Mouse (Mus musculus): Measurements from ENCODE around the gene Pgls. TPM values are rescaled to one million over a fixed set of nuclear protein-coding genes. Genes with fewer than 3 reads are reported as not detected.

Pgls gene
- polyA plus RNA-seq, 1 experiment from 2014 or later = 205 TPM

- Histone ChIP-seq H3K4me3 (ENCODE audit: low read length) (no peak within 1 kb of the TSS), H3K27me3 (ENCODE audit: control insufficient read depth, insufficient read depth, low read length) (peaks cover 11% of the 10 kb centered on the region), H3K9me3 (replicated peaks; ENCODE audit: control insufficient read depth, low read length) (peaks cover 7% of the 10 kb centered on the region), H3K36me3 (ENCODE audit: control insufficient read depth, insufficient read depth) (0 out of 2 replicates have a peak, but pooled peaks cover 2% of the 10 kb centered on the region), H3K9ac (ENCODE audit: low read length) (no peak within 1 kb of the TSS), H3K4me2 (ENCODE audit: low read depth, low read length) (no peak within 1 kb of the TSS), H3K4me1 (ENCODE audit: control insufficient read depth, insufficient read depth, low read length) (peaks cover 31% of the 10 kb centered on the region), H3K27ac (ENCODE audit: low read length) (no peak within 1 kb of the TSS)
- ATAC-seq (replicated peaks; ENCODE audit: extremely low read depth, insufficient read depth, low FRiP score) = no peak
- WGBS = 69% methylated on average over 3 of the region's 3 CpGs
Measured at GRCm38 (mm10) chr8:71566501-71566900, 25.5 kb upstream of the Pgls start, which contains the start of gene Nxnl1. Nxnl1 (minus strand) TSS chr8:71566601.

- H3K9me3 ChIP-seq (replicated peaks; ENCODE audit: control insufficient read depth, low read length) = peaks cover 7% of the 10 kb centered on the region
- H3K9ac ChIP-seq (ENCODE audit: low read length) = no peak overlapping the region
- no peak overlapping the region for H3K4me2 ChIP-seq (ENCODE audit: low read depth, low read length)
- H3K36me3 ChIP-seq (ENCODE audit: control insufficient read depth, insufficient read depth) = 0 out of 2 replicates have a peak, but pooled peaks cover 2% of the 10 kb centered on the region
- H3K4me1 ChIP-seq (ENCODE audit: control insufficient read depth, insufficient read depth, low read length) = peaks cover 31% of the 10 kb centered on the region
- no peak overlapping the region for H3K27ac ChIP-seq (ENCODE audit: low read length)
- 61% methylated on average over 7 of the region's 7 CpGs for WGBS
- no peak for ATAC-seq (replicated peaks; ENCODE audit: extremely low read depth, insufficient read depth, low FRiP score)
- no peak overlapping the region for H3K4me3 ChIP-seq (ENCODE audit: low read length)
- peaks cover 4% of the 10 kb centered on the region for H3K27me3 ChIP-seq (ENCODE audit: control insufficient read depth, insufficient read depth, low read length)
Measured at GRCm38 (mm10) chr8:71567587-71567986, 24.4 kb upstream of the Pgls start.

GRCm38 (mm10) chr8:71568387-71568937, 23.5 kb upstream of the Pgls start, which contains the start of gene Slc27a1:
Slc27a1 (plus strand) TSS chr8:71568882.
- Histone ChIP-seq H3K4me3 (ENCODE audit: low read length) (peak within 1 kb of the TSS; percentile 62), H3K27ac (ENCODE audit: low read length) (peak within 1 kb of the TSS; percentile 81), H3K4me1 (ENCODE audit: control insufficient read depth, insufficient read depth, low read length) (peaks cover 35% of the 10 kb centered on the region), H3K9ac (ENCODE audit: low read length) (peak within 1 kb of the TSS; percentile 65), H3K4me2 (ENCODE audit: low read depth, low read length) (peak within 1 kb of the TSS; percentile 96), H3K36me3 (ENCODE audit: control insufficient read depth, insufficient read depth) (0 out of 2 replicates have a peak, but pooled peaks cover 2% of the 10 kb centered on the region), H3K27me3 (ENCODE audit: control insufficient read depth, insufficient read depth, low read length) (no peaks in the 10 kb centered on the region), H3K9me3 (replicated peaks; ENCODE audit: control insufficient read depth, low read length) (peaks cover 7% of the 10 kb centered on the region)
- peak; percentile 21 for ATAC-seq (replicated peaks; ENCODE audit: extremely low read depth, insufficient read depth, low FRiP score)
- WGBS = 17% methylated on average over 13 of the region's 13 CpGs

- no peaks in the 10 kb centered on the region for H3K27me3 ChIP-seq (ENCODE audit: control insufficient read depth, insufficient read depth, low read length)
- H3K9ac ChIP-seq (ENCODE audit: low read length) = peak overlapping the region; percentile 65
- peaks cover 6% of the 10 kb centered on the region for H3K9me3 ChIP-seq (replicated peaks; ENCODE audit: control insufficient read depth, low read length)
- H3K4me2 ChIP-seq (ENCODE audit: low read depth, low read length) = peak overlapping the region; percentile 96
- H3K27ac ChIP-seq (ENCODE audit: low read length) = peak overlapping the region; percentile 81
- 0 out of 2 replicates have a peak, but pooled peaks cover 2% of the 10 kb centered on the region for H3K36me3 ChIP-seq (ENCODE audit: control insufficient read depth, insufficient read depth)
- ATAC-seq (replicated peaks; ENCODE audit: extremely low read depth, insufficient read depth, low FRiP score) = no peak
- peak overlapping the region; percentile 62 for H3K4me3 ChIP-seq (ENCODE audit: low read length)
- 34% methylated on average over 6 of the region's 6 CpGs for WGBS
- peaks cover 35% of the 10 kb centered on the region for H3K4me1 ChIP-seq (ENCODE audit: control insufficient read depth, insufficient read depth, low read length)
Measured at GRCm38 (mm10) chr8:71568941-71569340, 23.0 kb upstream of the Pgls start.

GRCm38 (mm10) chr8:71569366-71570290, 22.3 kb upstream of the Pgls start:
- Histone ChIP-seq H3K4me2 (ENCODE audit: low read depth, low read length) (peak overlapping the region; percentile 96), H3K9ac (ENCODE audit: low read length) (peak overlapping the region; percentile 73), H3K36me3 (ENCODE audit: control insufficient read depth, insufficient read depth) (no peaks in the 10 kb centered on the region), H3K9me3 (replicated peaks; ENCODE audit: control insufficient read depth, low read length) (no peaks in the 10 kb centered on the region), H3K4me1 (ENCODE audit: control insufficient read depth, insufficient read depth, low read length) (peaks cover 37% of the 10 kb centered on the region), H3K4me3 (ENCODE audit: low read length) (peak overlapping the region; percentile 62), H3K27ac (ENCODE audit: low read length) (peak overlapping the region; percentile 81), H3K27me3 (ENCODE audit: control insufficient read depth, insufficient read depth, low read length) (no peaks in the 10 kb centered on the region)
- WGBS = 3% methylated on average over 51 of the region's 51 CpGs
- ATAC-seq (replicated peaks; ENCODE audit: extremely low read depth, insufficient read depth, low FRiP score) = peak; percentile 50

GRCm38 (mm10) chr8:71570291-71570954, 21.6 kb upstream of the Pgls start:
- Histone ChIP-seq H3K27me3 (ENCODE audit: control insufficient read depth, insufficient read depth, low read length) (no peaks in the 10 kb centered on the region), H3K4me3 (ENCODE audit: low read length) (peak overlapping the region; percentile 62), H3K9me3 (replicated peaks; ENCODE audit: control insufficient read depth, low read length) (no peaks in the 10 kb centered on the region), H3K36me3 (ENCODE audit: control insufficient read depth, insufficient read depth) (no peaks in the 10 kb centered on the region), H3K4me2 (ENCODE audit: low read depth, low read length) (peak overlapping the region; percentile 96), H3K4me1 (ENCODE audit: control insufficient read depth, insufficient read depth, low read length) (peaks cover 38% of the 10 kb centered on the region), H3K9ac (ENCODE audit: low read length) (peak overlapping the region; percentile 73), H3K27ac (ENCODE audit: low read length) (peak overlapping the region; percentile 64)
- WGBS = under 1% methylated on average over 41 of the region's 41 CpGs
- ATAC-seq (replicated peaks; ENCODE audit: extremely low read depth, insufficient read depth, low FRiP score) = peak; percentile 73

GRCm38 (mm10) chr8:71572077-71572476, 19.9 kb upstream of the Pgls start:
- H3K27ac ChIP-seq (ENCODE audit: low read length) = no peak overlapping the region
- H3K4me1 ChIP-seq (ENCODE audit: control insufficient read depth, insufficient read depth, low read length) = peaks cover 38% of the 10 kb centered on the region
- H3K9ac ChIP-seq (ENCODE audit: low read length) = no peak overlapping the region
- no peak overlapping the region for H3K4me3 ChIP-seq (ENCODE audit: low read length)
- no peak for ATAC-seq (replicated peaks; ENCODE audit: extremely low read depth, insufficient read depth, low FRiP score)
- no peaks in the 10 kb centered on the region for H3K27me3 ChIP-seq (ENCODE audit: control insufficient read depth, insufficient read depth, low read length)
- H3K9me3 ChIP-seq (replicated peaks; ENCODE audit: control insufficient read depth, low read length) = no peaks in the 10 kb centered on the region
- WGBS = 84% methylated on average over 2 of the region's 2 CpGs
- no peaks in the 10 kb centered on the region for H3K36me3 ChIP-seq (ENCODE audit: control insufficient read depth, insufficient read depth)
- no peak overlapping the region for H3K4me2 ChIP-seq (ENCODE audit: low read depth, low read length)

GRCm38 (mm10) chr8:71572847-71573633, 18.9 kb upstream of the Pgls start:
- H3K36me3 ChIP-seq (ENCODE audit: control insufficient read depth, insufficient read depth) = no peaks in the 10 kb centered on the region
- H3K4me2 ChIP-seq (ENCODE audit: low read depth, low read length) = 0 out of 2 replicates have a peak overlapping the region, but pooled peaks have one; percentile 10
- 64% methylated on average over 9 of the region's 9 CpGs for WGBS
- H3K9ac ChIP-seq (ENCODE audit: low read length) = peak overlapping the region; percentile 30; the same call in 1 of the 2 replicates
- no peak overlapping the region for H3K4me3 ChIP-seq (ENCODE audit: low read length)
- 0 out of 2 replicates have a peak overlapping the region, but pooled peaks have one; percentile 7 for H3K27ac ChIP-seq (ENCODE audit: low read length)
- peaks cover 38% of the 10 kb centered on the region for H3K4me1 ChIP-seq (ENCODE audit: control insufficient read depth, insufficient read depth, low read length)
- no peaks in the 10 kb centered on the region for H3K27me3 ChIP-seq (ENCODE audit: control insufficient read depth, insufficient read depth, low read length)
- no peaks in the 10 kb centered on the region for H3K9me3 ChIP-seq (replicated peaks; ENCODE audit: control insufficient read depth, low read length)
- ATAC-seq (replicated peaks; ENCODE audit: extremely low read depth, insufficient read depth, low FRiP score) = no peak
